Mouse (Mus musculus) cerebellum, adult 11 months (tissue): ENCODE data around the gene Tpi1.

ENCODE experiments used
- DNase-seq: peaks from one replicate; pipeline ENCODE4 v3.0.0; 2022

Tpi1 gene

GRCm38 (mm10) chr6:124829799-124830700, 16.0 kb upstream of the Tpi1 start:
- DNase-seq = peak; percentile 89

GRCm38 (mm10) chr6:124828868-124829798, 15.0 kb upstream of the Tpi1 start, which contains the start of the genes Usp5 and Cdca3:
Usp5 (minus strand) TSS chr6:124829484.
Cdca3 (plus strand) TSS chr6:124829547.
- peak; percentile 99 for DNase-seq

GRCm38 (mm10) chr6:124828101-124828592, 14.1 kb upstream of the Tpi1 start:
- peak; percentile 48 for DNase-seq

DNA sequence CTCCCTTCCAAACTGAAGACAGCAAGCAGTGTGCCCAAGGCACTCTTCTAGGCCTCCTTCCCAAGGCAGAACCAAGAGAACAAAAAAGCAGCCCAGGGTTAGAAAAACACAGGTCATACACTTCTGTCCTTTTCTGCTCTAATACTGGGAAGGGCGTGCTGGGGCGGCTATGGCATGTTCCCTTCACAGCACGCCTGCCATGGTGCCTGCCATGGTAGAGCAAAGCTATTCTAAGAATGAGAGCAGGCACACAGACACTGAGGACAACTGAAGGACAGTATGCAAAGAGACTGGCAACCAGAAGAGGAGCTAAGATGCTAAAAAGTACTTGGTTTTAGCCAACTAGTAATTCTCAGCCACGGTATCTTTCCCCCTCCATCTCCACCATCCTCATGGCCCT, 8.0 kb upstream of the Tpi1 start:
- no peak for DNase-seq

DNA sequence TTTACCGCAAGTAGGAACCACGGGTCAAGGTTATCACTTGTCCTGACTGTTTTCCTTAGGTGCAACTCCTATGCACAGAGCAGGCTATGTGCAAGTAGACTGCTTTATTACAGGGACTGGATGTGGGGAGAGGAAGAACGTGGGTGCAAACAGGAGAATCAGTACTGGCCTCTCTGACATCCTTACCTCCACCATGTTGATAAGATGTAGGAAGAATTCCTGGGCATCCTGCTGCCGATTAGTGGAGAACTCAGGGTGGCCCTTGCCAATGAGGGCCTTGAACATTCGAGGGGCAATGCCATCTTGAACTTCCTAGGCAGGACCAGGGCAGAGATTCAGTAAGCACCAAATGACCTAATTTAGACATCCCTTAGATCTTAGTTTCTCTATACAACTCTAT, 6.8 kb upstream of the Tpi1 start:
- DNase-seq = no peak

DNA sequence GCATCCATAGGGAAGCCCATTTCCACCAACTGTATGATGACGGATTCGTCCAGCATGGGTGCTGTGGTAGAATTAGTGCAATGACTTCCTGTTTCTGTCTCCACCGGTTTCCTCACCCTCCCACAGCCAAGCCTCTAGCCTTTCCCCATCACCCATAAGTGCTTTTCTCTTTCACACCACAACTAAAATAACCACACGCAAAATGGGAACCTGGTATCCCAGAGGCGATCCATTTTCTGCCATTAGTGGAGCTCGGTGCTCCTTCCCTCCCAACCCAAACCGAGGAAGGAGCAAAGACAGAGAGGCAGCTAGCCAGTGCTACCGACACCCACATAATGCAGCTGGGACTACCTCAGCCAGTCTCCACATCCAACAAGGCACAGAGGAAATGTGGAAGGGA, 3.9 kb upstream of the Tpi1 start:
- DNase-seq = no peak

GRCm38 (mm10) chr6:124817563-124817962, 3.5 kb upstream of the Tpi1 start:
- DNase-seq = no peak

DNA sequence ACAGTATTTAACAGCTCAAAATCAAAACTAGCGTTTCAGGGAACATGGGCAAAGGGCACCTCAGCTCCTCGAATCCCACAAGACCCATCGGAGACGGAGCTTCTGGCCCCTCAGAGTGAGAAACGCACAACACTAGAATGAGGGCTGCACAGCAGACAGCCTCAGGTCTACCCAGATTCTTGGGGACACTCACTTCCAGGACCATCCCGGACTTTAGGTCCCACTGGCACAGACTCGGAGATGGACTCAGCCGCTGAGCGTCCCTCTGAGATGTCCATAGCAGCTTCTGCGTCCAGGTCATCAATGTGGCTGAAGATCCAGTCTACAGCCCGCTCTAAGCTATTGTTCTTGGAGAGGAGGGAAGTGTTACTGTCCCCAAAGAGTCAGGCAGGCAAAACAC, 3.0 kb upstream of the Tpi1 start:
- no peak for DNase-seq

DNA sequence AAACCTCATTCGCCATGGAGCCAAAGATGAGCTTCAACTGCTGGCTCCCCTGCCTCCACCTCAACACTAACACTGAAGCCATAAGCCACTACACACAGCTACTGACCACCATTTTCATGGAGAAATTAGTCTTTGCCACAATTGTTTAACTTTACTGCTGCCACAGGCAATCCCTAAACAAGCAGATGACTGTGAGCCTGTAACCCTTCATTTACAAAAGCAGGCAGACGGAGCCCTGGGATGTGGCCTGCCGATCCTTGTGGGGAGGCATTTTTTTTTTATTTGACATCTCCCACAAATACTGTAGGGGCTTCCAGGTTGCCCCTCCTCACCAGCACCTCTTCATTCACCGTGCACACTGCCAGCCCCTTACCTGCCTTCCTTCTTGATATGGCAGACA, 2.5 kb upstream of the Tpi1 start:
- no peak for DNase-seq

DNA sequence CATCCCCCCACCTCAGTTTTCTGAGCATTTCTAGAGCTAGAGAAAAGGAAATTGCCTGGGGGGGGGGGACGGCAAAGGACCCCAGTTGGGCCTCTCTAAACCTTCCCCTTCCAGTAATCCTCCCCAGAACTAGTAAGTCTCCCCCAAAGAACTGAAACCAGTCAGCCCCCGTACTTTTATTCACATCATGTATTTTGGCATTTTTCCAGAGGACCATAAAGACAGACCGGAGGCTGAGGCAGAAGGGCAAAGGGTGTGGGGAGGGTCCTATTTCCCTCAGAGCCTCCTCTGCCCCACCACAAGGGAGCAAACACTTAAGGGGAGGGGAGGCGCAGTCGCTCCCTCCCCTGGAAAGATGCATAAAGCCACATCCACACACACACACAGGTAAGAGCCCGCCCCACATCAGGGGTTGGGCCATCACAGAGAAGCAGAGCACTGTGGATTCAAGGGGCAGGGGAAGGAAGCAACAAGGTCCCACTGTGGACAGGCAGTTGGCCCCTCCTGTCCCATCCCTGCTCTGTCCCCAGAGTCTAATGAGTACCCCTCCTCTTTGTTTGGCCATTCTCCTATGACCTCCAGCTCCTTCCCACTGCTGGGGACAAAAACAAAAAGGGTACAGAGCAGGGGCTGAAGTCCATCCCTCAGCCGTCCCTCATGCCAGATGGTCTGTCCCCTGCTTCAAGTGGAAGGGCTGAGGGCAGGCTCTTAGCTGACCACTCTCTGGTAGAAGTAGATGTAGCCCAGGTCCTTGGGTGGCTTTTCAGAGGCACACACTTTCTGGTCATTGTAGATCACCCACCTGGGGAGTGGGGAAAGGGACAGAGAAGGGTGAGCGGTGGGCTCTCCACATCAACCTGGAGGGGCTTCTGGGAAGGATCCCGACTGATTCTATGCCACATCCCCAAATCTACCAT, 1.0 kb upstream of the Tpi1 start:
- peak; percentile 27 for DNase-seq

DNA sequence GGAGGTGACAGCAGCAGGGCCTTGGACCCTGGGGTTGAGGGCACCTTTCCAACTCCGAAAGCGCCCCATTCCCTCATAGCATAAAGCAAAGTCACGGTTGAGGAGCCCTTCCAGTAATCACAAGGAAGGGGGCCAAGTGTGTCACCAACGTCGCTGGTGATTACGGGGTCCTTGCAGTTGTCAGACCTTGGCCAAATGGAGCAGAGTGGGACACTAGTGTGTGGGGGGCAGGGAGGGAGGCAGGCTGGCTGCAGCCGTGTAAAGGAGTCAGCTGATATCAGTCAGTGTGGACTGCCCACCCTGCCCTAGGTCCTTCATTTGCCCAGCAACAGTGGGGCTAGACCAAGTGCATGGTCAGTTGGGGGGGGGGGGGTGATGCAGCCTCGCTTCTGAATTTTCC, 352 bp upstream of the Tpi1 start:
- DNase-seq = no peak

DNA sequence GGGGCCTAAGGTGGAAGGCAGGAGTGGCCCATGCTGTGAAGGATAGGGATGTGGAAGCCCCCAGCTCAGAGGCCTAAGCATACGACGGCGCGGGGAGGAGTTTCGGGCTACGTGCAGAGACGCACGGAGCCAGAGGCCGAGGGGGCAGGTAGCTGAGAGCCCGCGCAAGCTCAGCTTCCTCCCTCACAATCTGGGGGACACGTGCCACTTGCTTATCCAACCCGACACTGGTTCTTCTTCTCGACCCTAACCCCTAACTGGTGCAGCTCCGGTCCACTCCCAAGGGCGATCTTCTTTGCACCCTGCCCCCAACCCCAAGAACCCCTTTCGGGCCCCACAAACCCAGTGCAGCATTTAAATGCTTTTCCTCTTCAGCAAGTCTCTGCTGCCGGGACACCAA, 600 bp downstream of the Tpi1 start:
- peak; percentile 72 for DNase-seq

DNA sequence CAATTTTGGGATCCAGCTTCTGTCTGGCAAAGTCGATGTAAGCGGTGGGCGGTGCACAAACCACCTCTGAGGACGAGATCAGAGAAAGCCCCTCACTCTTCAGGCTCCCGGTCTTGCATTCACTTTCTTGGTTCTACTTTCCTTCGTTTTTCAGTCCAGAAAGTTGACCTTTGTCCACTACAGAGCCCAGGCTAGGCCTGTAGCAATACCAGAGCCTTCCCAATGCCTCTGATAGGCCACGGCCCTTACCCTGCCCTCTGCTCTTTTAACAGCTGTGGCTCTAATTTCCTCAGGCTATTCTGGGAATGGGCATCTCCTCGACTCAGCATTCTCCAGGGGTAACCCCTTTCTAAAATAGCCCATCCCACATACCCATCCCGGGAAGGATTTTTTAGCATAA, 1.2 kb downstream of the Tpi1 start:
- DNase-seq = no peak

DNA sequence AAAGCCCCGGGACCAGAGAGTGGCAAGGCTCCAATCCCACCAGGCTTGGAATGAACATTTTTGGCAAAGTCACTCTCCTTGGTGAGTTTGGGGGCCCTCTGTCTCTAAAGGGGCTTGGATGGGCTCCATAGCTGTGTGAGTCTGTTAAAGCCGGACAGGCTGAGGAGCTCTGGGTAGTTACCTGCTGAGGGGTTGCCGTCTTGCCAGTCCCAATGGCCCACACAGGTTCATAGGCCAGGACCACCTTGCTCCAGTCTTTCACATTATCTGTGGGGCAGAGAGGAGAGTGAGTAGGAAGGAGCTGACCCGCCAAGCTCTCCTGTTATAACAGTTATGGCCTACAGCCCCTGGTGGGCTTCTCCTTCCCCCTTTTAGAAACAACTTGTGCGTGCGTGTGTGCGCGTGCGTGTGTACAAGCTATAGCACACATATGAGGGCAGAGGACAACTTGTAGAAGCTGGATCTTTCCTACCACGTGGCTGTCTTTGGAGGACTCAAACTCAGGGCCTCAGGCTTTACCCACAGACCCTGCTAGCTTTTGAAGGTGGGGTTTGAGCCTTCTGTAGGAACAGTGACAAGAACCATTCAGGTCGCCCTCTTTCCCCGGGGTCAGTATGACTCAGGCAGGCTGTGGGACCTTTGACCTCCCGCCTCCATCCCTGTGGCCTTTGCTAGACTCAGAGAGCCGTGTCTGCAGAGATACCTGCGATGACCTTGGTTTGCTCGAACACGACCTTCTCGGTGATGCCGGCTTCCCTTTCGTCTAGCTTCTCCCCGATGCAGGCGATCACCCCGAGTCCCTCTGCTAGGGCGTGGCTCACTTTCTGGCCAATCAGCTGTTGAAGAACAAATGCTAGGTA, 2.2 kb downstream of the Tpi1 start:
- peak; percentile 36 for DNase-seq

GRCm38 (mm10) chr6:124811403-124811665, 2.8 kb downstream of the Tpi1 start:
- DNase-seq = no peak

DNA sequence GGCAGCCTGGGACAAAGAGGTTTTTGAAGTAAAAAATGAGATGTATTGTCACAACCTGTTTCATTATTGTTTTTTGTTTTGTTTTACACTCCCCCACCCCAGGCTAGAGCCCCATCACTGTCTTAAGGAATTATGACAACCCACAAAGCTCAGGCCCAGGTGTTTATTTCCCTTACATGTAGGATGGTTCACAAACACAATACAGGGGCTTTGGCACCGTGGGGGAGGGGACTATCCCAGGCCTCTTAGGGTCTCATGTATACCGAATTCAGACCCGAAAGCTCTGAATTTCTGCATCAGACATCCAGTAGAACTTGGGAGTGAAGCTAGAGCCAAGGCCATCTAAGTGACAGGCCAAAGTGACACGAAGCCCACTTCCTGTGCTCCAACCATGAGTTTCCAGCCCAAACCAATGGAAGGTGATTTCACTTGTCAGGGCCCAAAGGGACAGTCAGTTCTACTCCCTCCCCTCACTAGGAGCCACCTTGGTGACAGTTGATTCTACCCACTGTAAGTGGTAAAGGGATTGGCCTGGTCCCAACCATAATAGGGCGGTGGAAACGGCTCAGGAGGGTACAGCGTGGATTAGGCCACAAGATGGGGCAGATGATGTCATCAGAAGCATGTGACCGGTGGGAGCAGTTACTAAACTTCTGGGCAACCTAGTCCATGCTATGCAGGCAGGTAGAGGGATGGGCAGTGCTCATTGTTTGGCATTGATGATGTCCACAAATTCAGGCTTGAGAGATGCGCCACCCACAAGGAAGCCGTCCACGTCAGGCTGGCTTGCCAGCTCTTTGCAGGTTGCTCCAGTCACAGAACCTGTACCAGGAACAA, 3.3 kb downstream of the Tpi1 start:
- peak; percentile 28 for DNase-seq

DNA sequence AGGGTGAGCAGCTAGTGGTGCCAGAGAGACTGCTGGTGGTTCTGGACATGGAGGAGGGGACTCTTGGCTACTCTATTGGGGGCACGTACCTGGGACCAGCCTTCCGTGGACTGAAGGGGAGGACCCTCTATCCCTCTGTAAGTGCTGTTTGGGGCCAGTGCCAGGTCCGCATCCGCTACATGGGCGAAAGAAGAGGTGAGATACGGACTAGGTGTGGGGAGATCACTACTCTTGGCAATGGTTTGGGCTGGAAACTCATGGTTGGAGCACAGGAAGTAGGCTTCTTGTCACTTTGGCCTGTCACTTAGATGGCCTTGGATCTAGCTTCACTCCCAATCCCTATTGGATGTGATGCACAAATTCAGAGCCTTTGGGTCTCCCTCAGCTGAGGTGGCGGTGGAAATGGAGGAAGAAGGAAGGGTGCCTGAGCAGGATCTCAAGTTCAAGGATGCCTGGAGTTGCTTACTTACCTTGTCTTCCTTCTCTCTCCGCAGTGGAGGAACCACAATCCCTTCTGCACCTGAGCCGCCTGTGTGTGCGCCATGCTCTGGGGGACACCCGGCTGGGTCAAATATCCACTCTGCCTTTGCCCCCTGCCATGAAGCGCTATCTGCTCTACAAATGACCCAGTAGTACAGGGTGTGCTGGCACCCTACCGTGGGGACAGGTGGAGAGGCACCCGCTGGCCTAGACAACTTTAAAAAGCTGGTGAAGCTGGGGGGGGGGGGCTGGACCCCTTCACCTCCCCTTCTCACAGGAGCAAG, 4.1 kb downstream of the Tpi1 start:
- peak; percentile 36 for DNase-seq

DNA sequence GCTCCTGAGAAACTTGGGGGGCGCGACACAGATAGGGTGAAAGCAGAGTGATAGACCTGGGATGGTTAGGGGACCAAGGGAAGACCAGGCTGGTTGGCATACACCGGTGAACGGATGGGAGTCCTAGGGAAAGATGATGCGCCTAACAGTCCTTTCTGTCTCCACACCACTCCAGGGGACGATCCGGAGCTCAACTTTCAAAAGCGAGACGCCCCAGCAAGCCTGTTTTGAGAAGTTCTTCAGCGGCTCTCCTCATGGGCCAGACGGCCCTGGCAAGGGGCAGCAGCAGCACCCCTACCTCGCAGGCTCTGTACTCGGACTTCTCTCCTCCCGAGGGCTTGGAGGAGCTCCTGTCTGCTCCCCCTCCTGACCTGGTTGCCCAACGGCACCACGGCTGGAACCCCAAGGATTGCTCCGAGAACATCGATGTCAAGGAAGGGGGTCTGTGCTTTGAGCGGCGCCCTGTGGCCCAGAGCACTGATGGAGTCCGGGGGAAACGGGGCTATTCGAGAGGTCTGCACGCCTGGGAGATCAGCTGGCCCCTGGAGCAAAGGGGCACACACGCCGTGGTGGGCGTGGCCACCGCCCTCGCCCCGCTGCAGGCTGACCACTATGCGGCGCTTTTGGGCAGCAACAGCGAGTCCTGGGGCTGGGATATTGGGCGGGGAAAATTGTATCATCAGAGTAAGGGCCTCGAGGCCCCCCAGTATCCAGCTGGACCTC, 4.9 kb downstream of the Tpi1 start:
- peak; percentile 83 for DNase-seq

GRCm38 (mm10) chr6:124808358-124809012, 5.6 kb downstream of the Tpi1 start, which contains the start of gene Spsb2:
Spsb2 (plus strand) TSS chr6:124808661.
- peak; percentile 60 for DNase-seq
